Mouse (Mus musculus) C2C12 (cell line): ENCODE measurements around the gene Ckap4. TPM values are rescaled to one million over a fixed set of nuclear protein-coding genes. Genes with fewer than 3 reads are reported as not detected.

Experiments used
- H3K27me3 ChIP-seq: one replicate; pipeline ENCODE4 v1.6.1; 2011; ENCODE audit not compliant: control insufficient read depth, insufficient read depth, insufficient read length
- H3K36me3 ChIP-seq: one replicate; pipeline ENCODE4 v1.6.1; 2011; ENCODE audit not compliant: control insufficient read depth, insufficient read depth
- H3K4me3 ChIP-seq: one replicate; pipeline ENCODE4 v1.5.1; 2011; ENCODE audit warnings: mild to moderate bottlenecking, control low read depth; ENCODE audit not compliant: poor library complexity, insufficient read depth, severe bottlenecking
- H3K79me2 ChIP-seq: one replicate; pipeline ENCODE4 v1.6.1; 2011; ENCODE audit not compliant: control insufficient read depth, insufficient read depth
- H3K79me3 ChIP-seq: one replicate; pipeline ENCODE4 v1.6.1; 2011; ENCODE audit warnings: low read depth, control low read depth
- H3ac ChIP-seq: one replicate; pipeline ENCODE3; 2011; ENCODE audit warnings: low read depth; ENCODE audit not compliant: control insufficient read depth, insufficient read length
- CEBPB ChIP-seq: IDR thresholded peaks from one replicate; pipeline ENCODE4 v1.6.1; 2011; ENCODE audit warnings: low read depth, mild to moderate bottlenecking, control low read depth, moderate library complexity
- CTCF ChIP-seq: IDR thresholded peaks from one replicate; pipeline ENCODE4 v1.5.1; 2011; ENCODE audit not compliant: control insufficient read depth, insufficient read depth, insufficient read length
- FOSL1 ChIP-seq: IDR thresholded peaks from one replicate; pipeline ENCODE4 v1.8.0; 2011; ENCODE audit warnings: mild to moderate bottlenecking, low read length; ENCODE audit not compliant: poor library complexity, insufficient read depth, severe bottlenecking
- MAX ChIP-seq: IDR thresholded peaks from one replicate; pipeline ENCODE4 v1.6.1; 2011; ENCODE audit warnings: mild to moderate bottlenecking, control low read depth
- MYOD1 ChIP-seq: IDR thresholded peaks from one replicate; pipeline ENCODE4 v1.6.1; 2011; ENCODE audit warnings: low read depth; ENCODE audit not compliant: control insufficient read depth, insufficient read length
- MYOG ChIP-seq: IDR thresholded peaks from one replicate; pipeline ENCODE4 v1.6.1; 2011; ENCODE audit not compliant: control insufficient read depth, insufficient read length; ENCODE audit errors: extremely low read depth
- USF1 ChIP-seq: IDR thresholded peaks from one replicate; pipeline ENCODE4 v1.6.1; 2011; ENCODE audit warnings: low read depth, mild to moderate bottlenecking, control low read depth, moderate library complexity
- polyA plus RNA-seq: library from polyadenylated mRNA; unstranded; fragments of >200 nt; fragmentation: generic; extraction: Trizol; gene quantifications from one replicate; pipeline ENCODE4 v1.2.1, GENCODE M21; 2012; ENCODE audit warnings: missing spikeins

The Ckap4 gene
- polyA plus RNA-seq, 1 experiment: 106 TPM

- Histone ChIP-seq H3K79me3 (no peaks in the 10 kb centered on the region), H3ac (no peak overlapping the region), H3K27me3 (no peaks in the 10 kb centered on the region), H3K36me3 (no peaks in the 10 kb centered on the region), H3K79me2 (no peaks in the 10 kb centered on the region), H3K4me3 (no peak overlapping the region)
- TF ChIP-seq MAX (no peak), MYOG (no peak), CEBPB (no peak), FOSL1 (no peak), USF1 (no peak), MYOD1 (no peak), CTCF (no peak)
Observed at GRCm38 (mm10) chr10:84512766-84513165, 21.1 kb downstream of the Ckap4 start.

- no peak overlapping the region for H3ac ChIP-seq
- no peak overlapping the region for H3K4me3 ChIP-seq
- no peaks in the 10 kb centered on the region for H3K79me3 ChIP-seq
- no peaks in the 10 kb centered on the region for H3K36me3 ChIP-seq
- no peaks in the 10 kb centered on the region for H3K79me2 ChIP-seq
- TF ChIP-seq FOSL1: no peak
- no peak for TF ChIP-seq CEBPB
- no peak for TF ChIP-seq CTCF
- no peaks in the 10 kb centered on the region for H3K27me3 ChIP-seq
Observed at GRCm38 (mm10) chr10:84508603-84509002, 25.3 kb downstream of the Ckap4 start.

- no peak overlapping the region for H3ac ChIP-seq
- no peak overlapping the region for H3K4me3 ChIP-seq
- TF ChIP-seq MAX: no peak
- no peaks in the 10 kb centered on the region for H3K79me3 ChIP-seq
- H3K79me2 ChIP-seq: no peaks in the 10 kb centered on the region
- no peaks in the 10 kb centered on the region for H3K36me3 ChIP-seq
- H3K27me3 ChIP-seq: no peaks in the 10 kb centered on the region
Observed at GRCm38 (mm10) chr10:84498867-84499266, 35.0 kb downstream of the Ckap4 start.

- Histone ChIP-seq H3K36me3 (no peaks in the 10 kb centered on the region), H3ac (no peak overlapping the region), H3K4me3 (no peak overlapping the region), H3K27me3 (no peaks in the 10 kb centered on the region), H3K79me3 (no peaks in the 10 kb centered on the region), H3K79me2 (no peaks in the 10 kb centered on the region)
- TF ChIP-seq FOSL1: no peak
- no peak for TF ChIP-seq MYOG
- no peak for TF ChIP-seq CTCF
- no peak for TF ChIP-seq USF1
- TF ChIP-seq MYOD1: no peak
Observed at GRCm38 (mm10) chr10:84496805-84497204, 37.1 kb downstream of the Ckap4 start.

GRCm38 (mm10) chr10:84494432-84494831 is 39.4 kb downstream of the Ckap4 start:
- Histone ChIP-seq H3K4me3 (no peak overlapping the region), H3K36me3 (no peaks in the 10 kb centered on the region), H3K79me2 (no peaks in the 10 kb centered on the region), H3ac (no peak overlapping the region), H3K79me3 (no peaks in the 10 kb centered on the region), H3K27me3 (no peaks in the 10 kb centered on the region)
- TF ChIP-seq CTCF (no peak), MYOG (no peak), MYOD1 (peak; percentile 53), FOSL1 (peak; percentile 12), CEBPB (peak; percentile 64), USF1 (no peak), MAX (peak; percentile 40)

GRCm38 (mm10) chr10:84490115-84490514 is 43.7 kb downstream of the Ckap4 start:
- Histone ChIP-seq H3ac (no peak overlapping the region), H3K79me2 (no peaks in the 10 kb centered on the region), H3K36me3 (no peaks in the 10 kb centered on the region), H3K27me3 (no peaks in the 10 kb centered on the region), H3K79me3 (no peaks in the 10 kb centered on the region), H3K4me3 (no peak overlapping the region)
- TF ChIP-seq CEBPB (no peak), USF1 (no peak), FOSL1 (no peak), MYOD1 (peak; percentile 95), CTCF (no peak)
